Mouse (Mus musculus) cerebellum, adult 11-12 months (tissue): ENCODE measurements around the gene Rbck1.
"Not testable (repeated sequence)": the region's sequence is repeated elsewhere in the genome, so short reads cannot be mapped to it uniquely, and the experiment has no call there.

Source experiments
- DNase-seq: peaks from one replicate; pipeline ENCODE4 v3.0.0; 2022

The Rbck1 gene

DNA sequence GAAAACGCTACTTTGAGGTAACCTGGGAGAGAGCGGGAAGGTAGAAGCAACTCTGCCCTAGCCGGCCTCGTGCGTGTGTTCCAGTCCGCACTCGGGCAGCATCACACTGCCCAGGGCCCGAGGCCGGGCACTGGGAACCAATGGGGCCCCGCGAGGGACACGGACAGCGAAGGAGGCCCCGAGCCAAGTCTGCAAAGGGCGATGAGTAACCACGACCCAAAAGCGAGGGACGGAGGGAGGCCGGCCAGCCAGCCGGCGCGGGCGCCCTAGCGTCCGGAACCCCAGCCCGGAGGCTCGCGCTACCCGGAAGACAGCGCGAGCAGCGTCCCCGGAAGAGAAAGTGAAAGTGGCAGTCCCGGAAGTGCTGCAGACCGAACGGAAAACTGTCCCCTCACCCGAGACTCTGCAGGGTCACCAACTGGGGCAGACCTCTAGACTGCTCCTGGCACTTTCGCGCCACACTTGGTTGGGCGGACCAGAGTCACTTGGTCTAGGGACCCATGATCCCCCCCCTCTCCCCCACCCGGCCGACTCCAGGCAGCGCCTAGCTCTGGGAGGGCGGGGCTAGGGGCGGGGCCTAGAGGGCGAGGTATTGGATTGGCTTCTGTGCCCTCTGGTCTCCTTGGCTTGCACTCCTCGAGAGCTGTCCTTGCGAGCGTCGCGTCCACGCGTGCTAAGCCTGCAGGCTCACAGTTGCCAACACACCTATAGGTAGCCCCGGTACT lies at the start of gene Rbck1:
Gene Rbck1, minus strand, starts transcription at position 553 of the 725 bp plus-strand sequence.
- DNase-seq = peak; percentile 96

- no peak for DNase-seq
Observed at GRCm38 (mm10) chr2:152376345-152376741, 43.9 kb upstream of the Rbck1 start, which contains the start of gene Nrsn2. Gene Nrsn2, minus strand, starts transcription at chr2:152376638.

DNA sequence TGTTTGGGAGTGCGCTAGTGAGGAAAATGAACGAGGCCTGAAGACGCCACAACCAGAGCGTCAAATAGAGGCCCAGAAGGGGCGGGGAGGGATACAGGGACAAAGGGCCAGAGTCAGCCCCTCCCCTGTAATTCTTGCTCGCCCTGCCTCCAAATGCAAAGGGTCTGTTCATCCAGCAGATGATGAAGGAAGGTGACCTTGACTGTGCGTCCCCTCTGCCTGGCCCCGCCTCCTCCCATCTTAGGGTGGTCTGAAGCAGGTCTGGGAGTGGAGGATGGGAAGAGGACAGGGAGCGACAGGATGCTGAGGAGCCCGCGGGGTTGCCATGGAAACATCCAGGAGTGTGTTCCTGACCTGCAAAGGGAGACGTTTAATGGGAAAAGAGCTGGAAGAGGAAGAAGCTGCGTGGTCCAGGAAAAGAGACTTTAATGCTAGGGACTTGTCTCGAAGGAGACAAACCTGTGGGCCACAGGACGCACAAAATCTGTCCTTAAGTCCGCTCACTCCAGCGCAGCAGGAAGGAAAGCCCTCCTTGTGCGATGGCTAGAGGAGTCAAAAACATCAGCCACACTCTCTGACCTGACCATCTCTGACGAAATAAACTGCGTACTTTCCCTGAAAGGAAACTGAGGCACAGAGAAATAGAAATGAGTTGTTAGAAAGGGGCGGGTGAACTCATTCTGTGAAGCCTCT lies 43.3 kb upstream of the Rbck1 start:
- peak; percentile 21 for DNase-seq

DNA sequence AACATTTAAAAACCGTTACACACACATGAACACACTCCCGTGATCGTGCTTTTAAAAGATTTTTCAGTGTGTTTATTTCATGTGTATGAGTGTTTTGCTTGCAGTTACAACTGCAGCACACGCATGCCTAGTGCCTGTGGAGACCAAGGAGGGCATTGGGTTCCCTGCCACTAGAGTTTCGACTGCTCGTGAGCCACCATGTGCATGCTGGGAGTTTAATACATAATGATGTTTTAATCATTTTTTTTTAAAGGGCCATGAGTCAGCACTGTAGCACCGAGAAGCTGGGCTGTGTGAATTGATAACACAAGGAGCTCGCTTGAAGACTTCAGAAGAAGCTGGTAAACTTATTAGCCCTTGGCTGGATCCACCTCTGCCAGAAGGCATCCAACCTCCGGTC lies 41.1 kb upstream of the Rbck1 start:
- DNase-seq = no peak

GRCm38 (mm10) chr2:152372661-152373060 lies 40.2 kb upstream of the Rbck1 start:
- DNase-seq = no peak

GRCm38 (mm10) chr2:152372104-152372503 lies 39.7 kb upstream of the Rbck1 start:
- no peak for DNase-seq

DNA sequence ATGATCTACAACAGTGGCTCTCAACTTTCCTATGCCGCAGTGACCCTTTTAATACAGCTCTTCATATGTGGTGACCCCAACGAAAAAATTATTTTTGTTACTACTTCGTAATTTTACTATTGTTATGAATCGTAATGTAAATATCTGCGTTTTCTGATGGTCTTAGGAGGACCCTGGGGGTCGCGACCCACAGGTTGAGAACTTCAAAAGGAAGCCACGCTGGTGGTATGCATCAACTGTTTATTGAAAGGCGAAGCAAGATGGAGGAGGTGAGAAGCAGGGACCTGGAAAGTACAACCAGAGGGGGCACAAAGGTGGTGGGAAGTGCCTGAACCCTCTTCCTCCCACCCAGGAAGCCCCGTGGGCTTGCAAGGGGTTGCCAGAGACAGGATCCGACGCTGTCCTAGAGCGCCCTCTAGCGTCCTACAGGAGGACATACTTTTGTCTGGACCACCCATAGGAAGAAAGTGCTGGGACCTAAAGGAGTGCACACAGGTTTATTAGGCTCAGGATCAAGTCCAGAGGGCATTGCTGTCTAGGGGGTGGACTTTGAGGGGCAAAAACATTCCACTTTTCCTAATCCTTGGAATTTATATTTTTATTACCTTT lies 36.2 kb upstream of the Rbck1 start:
- peak; percentile 22 for DNase-seq

GRCm38 (mm10) chr2:152367917-152368316 lies 35.5 kb upstream of the Rbck1 start:
- DNase-seq = no peak

- peak; percentile 54 for DNase-seq
Observed at GRCm38 (mm10) chr2:152363245-152364147, 31.0 kb upstream of the Rbck1 start.

GRCm38 (mm10) chr2:152361193-152361592 lies 28.7 kb upstream of the Rbck1 start:
- DNase-seq = no peak

DNA sequence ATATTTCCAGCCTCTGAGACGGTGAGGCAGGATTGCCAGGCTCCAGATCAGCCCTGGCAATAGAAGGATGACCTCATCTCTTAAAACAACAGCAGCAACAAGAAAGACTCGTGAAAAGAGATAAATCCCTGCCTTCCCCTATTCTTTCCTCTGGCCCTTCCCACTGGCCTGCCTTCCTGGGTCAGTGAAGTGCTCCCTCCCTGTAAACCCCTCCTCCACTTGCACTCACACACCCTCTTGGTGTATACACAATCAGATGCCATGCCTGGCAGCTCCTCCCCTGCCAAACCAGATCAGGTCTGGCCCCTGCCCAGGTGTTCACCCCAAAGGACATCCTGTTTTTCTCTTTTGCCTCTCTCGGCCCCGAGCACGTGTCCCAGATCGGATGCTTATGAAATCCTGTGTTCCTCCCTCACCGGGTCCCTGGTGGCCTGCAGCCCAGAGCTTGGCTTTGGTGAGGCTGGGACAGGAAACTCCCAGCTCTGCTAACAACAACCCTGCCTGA lies 27.9 kb upstream of the Rbck1 start:
- no peak for DNase-seq

DNA sequence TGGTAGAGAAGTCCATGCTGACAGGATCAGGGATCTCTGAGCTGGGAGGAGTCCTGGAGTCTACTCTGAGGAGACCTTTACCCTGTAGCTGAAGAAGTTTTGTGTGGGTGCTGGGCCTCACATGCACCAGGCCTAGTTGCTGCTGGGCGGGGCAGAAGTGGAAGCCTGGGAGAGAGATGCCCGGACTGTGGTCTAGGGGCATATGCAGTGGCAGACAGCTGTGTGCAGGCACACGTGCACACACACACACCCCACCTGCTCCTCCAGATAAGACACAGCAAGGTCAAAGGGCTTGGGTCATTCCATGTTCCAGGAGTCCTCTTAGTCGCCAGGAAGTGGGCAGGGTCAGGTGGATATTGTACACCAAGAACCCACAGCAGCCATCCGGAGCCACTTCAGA lies 27.2 kb upstream of the Rbck1 start:
- DNase-seq = no peak

GRCm38 (mm10) chr2:152358977-152359376 lies 26.5 kb upstream of the Rbck1 start:
- DNase-seq = not testable (repeated sequence)

GRCm38 (mm10) chr2:152357254-152357653 lies 24.8 kb upstream of the Rbck1 start:
- no peak for DNase-seq

DNA sequence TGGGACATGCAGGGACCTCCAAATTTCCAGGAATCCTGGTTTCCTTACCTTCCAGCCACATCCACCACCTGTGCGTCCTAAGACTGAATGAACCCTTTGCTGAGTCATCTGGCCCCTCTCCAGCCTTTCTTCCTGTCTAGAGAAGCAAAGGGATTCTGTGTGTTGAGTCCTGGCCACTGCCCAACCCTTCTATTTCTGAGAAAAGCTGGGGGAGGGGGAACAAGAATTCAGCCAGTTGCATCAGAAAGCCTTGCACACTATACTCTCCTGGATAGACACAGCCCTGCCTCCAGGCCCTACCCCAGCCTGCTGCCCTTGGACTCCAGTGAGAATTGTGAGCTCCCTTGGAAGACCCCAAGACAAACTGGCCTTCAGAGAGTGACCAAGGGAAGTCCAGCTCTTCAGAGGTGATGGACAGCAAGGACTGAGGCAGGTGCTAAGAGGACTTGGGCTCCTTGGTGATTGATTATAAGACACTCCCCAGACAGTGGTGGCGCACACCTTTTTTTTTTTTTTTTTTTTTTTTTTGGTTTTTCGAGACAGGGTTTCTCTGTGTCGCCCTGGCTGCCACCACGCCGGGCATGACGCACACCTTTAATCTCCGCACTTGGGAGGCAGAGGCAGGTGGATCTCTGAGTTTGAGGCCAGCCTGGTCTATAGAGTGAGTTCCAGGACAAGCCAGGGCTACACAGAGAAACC lies 17.5 kb upstream of the Rbck1 start:
- DNase-seq = no peak

GRCm38 (mm10) chr2:152349205-152349604 lies 16.8 kb upstream of the Rbck1 start:
- DNase-seq = no peak

DNA sequence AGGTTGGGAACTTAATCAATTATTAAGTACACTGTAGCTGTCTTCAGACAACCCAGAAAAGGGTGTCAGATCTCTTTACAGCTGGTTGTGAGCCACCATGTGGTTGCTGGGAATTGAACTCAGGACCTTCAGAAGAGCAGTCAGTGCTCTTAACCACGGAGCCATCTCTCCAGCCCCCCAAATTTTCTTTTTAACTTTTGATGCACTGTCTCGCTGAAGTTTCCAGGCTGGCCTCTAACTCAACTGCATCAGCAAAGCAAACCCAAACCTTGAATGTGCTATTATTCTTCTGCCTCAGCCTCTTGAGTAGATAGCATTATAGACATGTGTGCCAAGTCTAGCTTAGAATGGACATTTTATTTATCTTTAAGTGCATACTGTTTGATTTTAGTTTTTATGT lies 15.3 kb upstream of the Rbck1 start:
- DNase-seq = no peak

DNA sequence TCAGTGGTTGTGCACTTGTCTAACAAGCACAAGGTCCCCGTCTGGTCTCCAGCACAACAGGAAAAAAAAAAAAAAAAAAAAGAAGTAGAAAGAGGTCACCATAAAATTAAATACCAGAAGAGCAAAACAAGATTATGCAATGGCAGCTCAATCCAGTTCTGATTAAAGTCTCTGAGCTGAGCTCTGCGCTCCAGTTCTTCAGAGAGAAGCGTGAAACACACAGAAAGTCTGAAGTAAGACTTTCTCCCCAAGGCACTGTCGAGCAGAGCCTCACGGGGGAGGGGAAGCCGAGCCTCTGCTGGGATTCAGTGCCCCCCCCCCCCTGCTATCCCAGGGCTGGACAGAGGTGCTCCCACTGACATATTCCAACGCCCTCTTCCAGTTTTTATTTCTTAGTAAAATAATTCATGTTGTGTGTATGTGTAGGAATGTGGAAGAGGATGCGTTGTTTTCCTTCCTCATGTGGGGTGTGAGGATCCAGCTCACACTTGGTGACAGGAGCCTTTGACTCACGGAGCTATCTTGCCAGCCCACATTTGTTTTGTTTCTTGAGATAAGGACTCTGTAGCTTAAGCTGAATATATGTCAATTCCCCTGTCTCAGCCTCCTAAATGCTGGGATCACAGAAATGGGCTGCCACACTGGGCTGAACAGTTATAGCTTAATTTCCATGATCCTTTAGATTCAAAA lies 14.5 kb upstream of the Rbck1 start:
- DNase-seq = no peak

DNA sequence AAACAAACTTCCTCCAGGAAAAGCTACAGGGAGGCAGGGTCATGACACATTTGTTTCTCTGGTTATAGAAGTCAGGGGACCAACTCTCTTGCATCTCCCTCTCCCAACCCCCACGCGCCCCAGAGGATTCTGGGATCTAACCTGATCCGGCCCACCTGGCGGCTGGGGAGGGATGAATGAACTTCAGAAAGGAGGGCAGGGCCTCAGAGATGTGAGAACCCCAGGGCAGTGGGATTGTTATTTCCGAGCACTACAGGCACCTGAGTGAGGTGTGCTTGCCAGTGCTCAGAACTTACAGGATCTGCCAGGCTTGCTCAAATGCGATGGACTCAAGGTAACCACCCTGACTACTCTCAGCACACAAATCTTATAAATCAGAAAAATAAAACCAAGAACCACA lies 12.9 kb upstream of the Rbck1 start:
- DNase-seq = no peak

- no peak for DNase-seq
Observed at GRCm38 (mm10) chr2:152344909-152345308, 12.5 kb upstream of the Rbck1 start.

DNA sequence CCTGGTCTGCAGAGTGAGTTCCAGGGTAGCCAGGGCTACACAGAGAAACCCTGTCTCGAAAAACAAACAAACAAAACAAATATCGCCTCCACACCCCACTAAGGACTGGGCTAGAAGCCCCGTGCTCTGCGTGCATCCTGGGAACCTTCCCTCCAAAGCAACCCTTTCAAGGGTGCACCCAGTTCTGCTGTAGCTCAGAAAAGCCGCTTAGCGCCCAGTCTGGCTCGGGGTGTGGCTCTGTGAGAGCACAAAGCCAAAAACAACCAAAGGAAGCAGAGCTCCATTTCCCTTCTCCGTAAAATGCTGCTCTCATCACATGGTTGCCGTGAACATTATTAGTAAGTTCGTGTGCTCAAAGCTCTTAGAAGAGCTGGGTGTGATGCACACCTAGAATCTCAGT lies 11.9 kb upstream of the Rbck1 start:
- DNase-seq = no peak
